Mouse (Mus musculus) heart, postnatal 14 days (tissue): Measurements from ENCODE around the gene Pgc. TPM values are rescaled to one million over a fixed set of nuclear protein-coding genes. Genes with fewer than 3 reads are reported as not detected.

Source experiments
- DNase-seq, 2 experiments: peaks; one replicate each; pipeline ENCODE4 v3.0.0; 2021 to 2022
- intact Hi-C: fragments of 180-260 bp; cut with DNase I; formaldehyde crosslinking; loops from one replicate; pipeline ENCODE4 v1.15.1; 2025
- total RNA-seq, 2 experiments: library from RNA; stranded (reverse); gene quantifications; 2 replicates each; pipeline ENCODE4 v1.2.3; 2021

Gene Pgc
- total RNA-seq, 2 experiments from 2014 or later, result not detected

DNA sequence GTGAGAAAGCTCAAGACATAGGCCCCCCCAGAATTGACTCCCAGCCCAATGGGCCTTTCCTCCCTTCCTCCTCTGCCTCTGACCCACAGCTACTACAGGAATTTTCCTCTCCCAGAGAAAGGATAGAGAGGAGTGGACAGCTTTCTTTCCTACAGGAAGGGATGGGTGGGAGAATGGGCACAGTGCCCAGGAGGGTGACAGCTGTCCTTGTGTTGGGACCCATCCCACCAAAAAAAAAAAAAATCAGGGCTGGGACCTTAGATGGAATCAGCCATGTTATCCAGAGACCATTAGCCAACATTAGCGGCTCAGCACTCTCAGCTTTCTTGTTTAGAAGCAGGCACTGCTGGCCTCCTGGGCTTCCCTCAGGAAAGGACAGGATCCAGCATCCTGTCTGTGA, 20.4 kb upstream of the Pgc start:
- intact Hi-C loops, result no loop called here
- DNase-seq, result peak in 1 of 2 experiments; percentile 12

DNA sequence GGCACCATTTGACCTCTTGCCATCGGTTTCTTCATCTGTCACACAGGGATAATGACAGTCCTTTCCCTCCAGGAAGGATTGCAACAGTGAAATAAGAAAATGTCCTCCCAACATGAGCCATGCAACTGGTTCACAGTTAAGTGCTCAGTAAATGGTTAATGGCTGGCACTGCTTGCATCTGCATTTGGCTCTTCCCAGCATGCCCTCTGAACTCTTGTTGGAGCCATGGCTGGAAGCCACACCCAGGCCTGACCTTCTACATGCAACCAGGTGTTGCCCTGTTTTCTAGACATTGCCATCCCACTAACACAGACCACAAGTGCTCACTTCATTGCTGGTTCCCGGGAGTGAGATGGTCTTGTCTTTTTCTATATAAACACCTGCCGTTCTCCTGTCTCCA, 18.7 kb upstream of the Pgc start:
- intact Hi-C loops, result no loop called here

DNA sequence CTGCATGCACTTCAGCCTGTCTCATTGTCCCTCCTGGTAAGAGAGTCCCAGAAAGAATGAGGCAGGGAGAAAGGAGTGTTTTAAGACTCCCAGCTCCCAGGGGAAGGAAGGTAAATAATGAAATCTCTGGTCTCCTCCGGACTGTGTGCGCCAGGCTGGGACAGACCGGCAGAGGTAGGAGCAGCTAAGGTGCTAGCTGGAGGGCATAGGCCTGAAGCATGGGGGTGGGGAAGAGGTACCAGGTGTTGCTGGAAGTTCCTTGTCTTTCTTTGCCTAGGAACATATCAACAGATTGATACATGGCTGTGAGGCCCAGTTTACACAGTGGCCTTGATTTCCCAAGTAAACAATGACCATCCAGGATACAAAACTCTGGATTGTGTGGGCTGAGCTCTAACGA, 17.7 kb upstream of the Pgc start:
- no peak for DNase-seq
- intact Hi-C loops, result no loop called here

More for the DNA sequence above, 18.7 kb upstream of the Pgc start:
- no peak for DNase-seq

DNA sequence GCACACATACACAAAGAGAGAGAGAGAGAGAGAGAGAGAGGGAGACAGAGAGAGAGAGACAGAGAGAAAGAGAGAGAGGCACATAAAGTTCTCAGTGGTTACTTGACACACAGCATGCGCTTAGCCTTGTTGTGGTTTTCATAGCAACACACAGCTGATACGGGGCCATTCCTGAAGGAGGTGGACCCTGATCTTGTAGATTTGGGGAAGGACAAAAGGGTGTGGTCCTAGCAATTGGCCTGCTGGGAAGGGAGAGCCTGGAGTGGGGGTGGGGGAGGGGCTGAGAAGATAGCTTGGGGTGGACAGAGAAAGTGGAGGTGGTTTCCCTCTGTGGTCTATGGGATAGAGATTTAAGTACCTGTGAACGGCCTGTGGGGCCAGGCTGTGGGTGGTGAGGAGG, 16.6 kb upstream of the Pgc start:
- DNase-seq, result no peak

DNA sequence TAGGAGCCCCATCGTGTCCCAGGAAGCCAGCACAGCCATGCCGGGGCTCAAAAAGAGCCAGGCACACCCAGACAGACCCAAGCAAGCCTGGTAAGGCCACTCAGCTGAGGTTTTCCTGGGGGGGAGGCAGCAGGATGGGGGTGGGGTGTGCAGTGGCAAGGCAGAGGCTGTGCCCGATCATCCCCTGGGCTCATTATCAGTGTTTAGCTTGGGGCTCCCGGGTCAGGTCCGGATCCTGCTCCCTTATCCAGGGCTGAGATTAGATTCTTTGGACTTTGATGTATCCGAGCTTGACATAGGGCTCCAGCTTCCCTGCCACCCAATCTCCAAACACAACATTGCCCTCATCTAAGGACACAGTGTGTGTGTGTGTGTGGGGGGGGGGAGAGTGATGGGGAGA, 14.8 kb upstream of the Pgc start:
- intact Hi-C loops, result no loop called here
- no peak for DNase-seq

More for the DNA sequence above, 16.6 kb upstream of the Pgc start:
- intact Hi-C loops, result no loop called here

DNA sequence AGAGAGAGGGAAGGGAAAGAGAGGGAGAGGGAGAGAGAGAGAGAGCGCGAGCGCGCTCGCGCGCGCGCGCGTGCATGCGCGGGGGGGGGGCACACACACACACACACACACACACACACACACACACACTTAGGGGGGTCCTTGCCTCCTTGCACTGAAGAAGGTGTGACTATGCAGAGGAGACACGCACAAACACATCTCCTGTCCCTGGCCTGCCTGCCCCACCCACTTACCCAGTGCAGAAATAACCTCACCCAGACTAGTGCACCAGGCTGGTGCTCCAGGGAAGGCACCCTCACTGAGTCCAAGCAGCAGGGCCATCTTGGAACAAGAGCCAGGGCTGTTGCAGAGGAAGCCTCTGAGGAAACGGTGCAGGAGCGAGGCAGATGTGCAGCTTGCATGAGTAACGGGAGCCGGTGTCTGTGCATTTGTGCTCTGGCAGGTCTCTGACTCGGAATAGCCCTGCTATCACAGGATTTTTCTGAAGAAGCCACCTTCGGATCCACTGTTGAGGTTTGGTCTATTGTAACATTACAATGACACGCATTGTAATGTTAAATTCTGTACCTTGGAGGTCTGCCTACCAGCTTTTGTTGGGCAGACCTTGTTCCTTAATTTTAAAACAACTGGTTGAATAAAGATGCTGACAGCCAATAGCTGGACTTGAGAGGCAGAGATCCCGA, 13.6 kb upstream of the Pgc start:
- no peak for DNase-seq
- intact Hi-C loops, result no loop called here

DNA sequence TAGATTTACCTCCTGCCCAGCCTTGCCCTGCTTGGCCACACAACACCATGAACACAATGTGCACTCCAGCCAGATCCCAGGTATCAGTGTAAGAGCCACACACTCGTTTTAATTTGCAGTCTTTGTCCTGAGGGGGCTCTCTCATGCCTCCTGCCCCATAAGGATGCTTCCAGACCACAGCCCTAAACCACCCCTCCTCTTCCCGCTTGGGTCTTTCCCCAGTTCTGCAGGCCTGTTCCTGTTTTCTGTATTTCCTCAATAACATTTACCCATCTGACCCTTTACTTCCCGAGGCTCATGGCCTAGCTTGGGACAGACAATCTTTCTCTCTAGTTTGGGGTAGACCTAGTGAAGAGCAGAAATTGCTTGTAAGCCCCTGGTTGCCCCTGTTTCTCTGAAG, 11.6 kb upstream of the Pgc start:
- DNase-seq, result no peak
- intact Hi-C loops, result no loop called here

DNA sequence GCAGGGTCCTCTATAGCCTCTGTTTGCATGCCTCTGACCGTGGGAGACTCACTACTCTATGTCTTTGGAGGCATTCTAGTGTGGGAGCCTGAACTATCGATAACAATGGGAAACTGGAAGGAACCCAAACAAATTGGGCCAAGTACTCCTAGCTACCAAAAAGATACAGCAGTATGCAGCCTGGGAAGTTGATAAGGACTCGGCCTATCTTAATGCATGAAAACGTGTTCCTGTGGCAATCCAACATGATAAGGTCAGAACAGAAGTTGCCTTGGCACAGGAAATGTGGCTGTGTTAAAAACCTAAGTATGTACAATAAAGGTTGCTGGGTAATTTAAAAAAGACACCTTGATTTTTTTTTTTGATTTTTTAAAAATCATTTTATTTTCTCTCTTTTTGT, 5.5 kb upstream of the Pgc start:
- intact Hi-C loops, result no loop called here
- DNase-seq, result no peak

DNA sequence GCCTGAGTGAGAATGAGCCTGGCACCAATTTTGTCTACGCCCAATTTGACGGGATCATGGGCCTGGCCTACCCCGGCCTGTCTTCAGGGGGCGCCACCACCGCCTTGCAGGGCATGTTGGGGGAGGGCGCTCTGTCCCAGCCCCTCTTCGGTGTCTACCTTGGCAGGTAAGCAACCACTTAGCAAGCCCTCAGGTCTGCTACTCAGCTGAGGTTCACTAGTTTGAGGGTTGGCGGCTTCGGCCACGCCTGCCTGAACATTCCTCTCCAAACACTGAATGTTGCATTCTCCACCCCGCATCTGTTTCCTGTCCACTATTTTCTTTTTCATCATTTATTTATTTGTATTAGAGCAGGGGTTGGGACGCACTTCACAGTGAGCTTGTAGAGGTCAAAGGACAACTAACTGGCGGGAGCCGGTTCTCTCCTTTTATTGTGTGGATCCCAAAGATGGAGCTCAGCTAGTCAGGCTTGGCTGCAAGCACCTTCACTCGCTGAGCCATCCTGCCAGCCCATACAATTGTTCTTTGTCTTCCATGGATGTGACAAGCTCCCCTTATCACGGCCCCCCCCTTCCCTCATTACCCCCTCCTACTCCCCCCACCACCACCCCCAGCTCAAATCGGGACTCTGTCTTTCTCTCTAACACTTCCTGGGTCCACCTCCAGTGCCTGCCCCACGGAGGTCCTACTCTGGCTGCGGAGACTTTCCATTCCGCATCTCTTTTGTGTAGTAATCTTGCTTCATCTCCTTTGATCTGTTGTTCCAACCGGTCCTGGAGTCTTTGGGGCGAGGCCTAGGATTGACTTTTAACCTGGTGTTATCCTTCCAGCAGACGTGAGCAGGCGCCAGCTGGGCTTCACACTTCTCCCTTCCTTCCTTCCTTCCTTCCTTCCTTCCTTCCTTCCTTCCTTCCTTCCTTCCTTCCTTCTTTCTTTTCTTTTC, 4.3 kb downstream of the Pgc start:
- intact Hi-C loops, result no loop called here
- DNase-seq, result no peak

DNA sequence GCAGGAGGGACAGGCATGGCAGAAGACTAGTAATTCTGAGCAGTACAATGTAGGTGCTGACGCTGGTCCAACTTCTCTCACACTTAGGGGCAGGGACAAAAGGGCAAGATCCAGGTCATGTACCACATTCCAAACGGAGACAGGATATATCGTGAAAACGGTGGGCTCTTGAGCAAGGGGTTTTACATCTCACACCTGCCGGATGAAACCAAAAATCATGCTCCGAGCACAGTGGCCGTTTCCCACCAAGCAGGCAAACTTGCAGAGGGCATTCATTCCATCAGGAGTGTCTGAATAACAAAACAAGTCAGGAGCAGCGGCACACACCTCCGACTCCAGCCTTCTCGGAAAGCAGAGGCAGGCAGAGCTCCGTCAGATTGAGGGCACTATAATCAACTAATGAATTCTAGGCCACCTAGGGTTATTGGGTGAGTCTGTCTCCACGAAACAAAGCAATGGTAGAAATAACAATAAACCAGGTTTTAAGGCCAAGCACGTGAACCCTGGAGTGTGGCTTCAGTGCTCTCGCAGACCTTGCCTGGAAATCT, 9.0 kb downstream of the Pgc start:
- intact Hi-C loops, result loop anchor here (2.0 kb wide), 1 partner anchor 39 kb away; no protein-coding TSS in a partner anchor
- no peak for DNase-seq

DNA sequence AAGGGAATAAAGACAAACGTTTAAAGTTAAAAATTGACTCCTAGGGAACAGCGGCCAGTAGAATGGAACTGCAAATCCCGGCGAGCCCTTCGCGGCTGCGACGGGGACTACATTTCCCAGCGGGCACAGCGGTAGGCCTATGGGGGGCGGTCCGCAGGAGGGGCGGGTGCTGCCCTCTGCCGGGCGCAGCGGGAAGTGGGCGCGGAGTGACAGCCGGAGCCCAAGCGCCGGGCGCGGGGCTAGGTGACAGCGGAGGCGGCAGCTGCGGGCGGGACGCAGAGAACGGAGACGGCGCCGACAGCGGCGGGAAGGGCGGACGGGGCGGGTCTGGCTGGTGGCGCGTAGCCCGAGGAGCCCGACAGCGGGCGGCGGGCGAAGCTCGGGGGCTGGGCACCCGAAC, 10.2 kb downstream of the Pgc start, which contains the start of gene Tfeb:
Gene Tfeb, plus strand, starts transcription at position 175 of the 400 bp plus-strand sequence.
- intact Hi-C loops, result no loop called here
- peak; percentile 99 to 100 for DNase-seq

DNA sequence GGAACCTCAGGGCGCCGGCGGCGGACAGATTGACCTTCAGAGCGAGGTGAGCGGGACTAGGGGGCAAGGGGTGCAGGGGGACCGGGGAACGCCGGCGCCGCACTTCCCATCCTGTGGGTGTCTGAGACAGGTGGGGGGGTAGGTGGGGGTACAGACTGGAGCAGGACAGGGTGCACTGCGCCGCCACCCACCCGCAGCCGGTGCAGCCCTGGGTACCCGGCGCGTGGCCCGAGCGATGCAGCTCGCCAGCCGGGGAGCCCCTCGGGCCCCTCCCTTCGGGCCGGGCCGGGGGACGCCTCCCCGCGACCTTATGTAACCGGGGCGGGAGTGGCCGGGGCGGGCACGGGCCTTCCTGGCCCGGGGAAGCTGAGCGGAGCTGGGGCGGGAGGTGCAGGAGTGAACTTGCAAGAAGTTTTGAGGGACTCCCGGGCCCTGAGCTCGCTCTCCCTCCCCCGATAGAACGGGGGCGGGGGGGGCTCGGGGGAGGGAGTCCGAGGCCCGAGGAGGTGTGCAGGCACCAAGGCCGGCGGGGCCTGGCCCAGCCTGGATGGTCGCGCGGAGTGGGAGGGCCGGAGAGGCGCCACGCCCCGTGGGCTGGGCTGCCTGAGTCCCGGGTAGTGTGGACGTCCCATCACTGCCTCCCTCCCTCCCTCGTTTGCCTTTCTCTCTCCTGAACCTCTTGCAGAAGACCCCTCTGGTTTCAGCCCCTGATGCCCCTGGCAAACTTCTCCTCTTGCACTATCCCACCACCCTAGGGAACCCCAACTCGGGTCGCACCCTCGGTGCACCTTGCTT, 10.8 kb downstream of the Pgc start:
- intact Hi-C loops, result loop anchor here (2.0 kb wide), 1 partner anchor 19 kb away; no protein-coding TSS in a partner anchor

DNA sequence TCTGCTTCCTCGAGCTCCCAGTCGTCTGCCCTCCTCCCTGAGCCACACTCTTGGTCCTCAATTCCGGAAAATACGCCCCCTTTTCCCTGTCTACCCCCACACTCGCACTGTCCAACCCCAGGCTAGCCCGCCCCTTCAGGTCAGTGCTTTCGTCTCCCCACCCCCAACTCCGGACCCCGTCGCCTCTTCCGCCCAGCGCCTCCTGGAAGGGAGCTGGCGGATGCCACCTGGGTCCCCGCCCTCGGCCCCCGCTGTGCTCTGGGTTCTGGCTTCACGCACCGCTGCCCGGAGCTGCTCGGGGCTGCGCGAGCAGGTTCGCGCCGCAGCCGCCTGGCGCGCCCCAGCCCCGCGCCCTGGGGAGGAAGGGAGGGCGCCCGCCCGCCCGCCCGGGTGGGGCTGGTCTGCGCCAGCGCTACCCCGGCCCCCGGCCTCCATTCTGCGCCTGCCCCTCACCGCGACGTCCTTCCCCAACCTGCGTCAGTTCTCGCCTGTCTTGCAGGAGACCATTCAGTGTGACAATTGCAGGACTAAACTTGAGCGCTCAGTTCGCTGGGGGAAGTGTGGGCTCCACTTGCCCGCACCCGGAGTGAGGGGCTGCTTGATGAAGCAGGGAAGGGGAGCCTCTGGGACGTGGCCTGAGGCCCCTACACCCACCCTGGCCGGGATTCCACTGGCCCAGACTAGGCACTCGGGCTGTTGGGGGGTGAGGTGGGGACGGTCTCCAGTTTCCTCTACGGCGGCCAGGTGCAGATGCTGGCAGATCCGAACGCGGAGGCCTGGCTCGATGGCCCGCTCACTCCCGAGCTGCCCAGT, 11.6 kb downstream of the Pgc start:
- intact Hi-C loops, result loop anchor here (2.0 kb wide), 1 partner anchor 19 kb away; no protein-coding TSS in a partner anchor
- DNase-seq, result peak; percentile 57 to 65

More for the DNA sequence above, 10.8 kb downstream of the Pgc start:
- DNase-seq, result peak; percentile 91 to 93

DNA sequence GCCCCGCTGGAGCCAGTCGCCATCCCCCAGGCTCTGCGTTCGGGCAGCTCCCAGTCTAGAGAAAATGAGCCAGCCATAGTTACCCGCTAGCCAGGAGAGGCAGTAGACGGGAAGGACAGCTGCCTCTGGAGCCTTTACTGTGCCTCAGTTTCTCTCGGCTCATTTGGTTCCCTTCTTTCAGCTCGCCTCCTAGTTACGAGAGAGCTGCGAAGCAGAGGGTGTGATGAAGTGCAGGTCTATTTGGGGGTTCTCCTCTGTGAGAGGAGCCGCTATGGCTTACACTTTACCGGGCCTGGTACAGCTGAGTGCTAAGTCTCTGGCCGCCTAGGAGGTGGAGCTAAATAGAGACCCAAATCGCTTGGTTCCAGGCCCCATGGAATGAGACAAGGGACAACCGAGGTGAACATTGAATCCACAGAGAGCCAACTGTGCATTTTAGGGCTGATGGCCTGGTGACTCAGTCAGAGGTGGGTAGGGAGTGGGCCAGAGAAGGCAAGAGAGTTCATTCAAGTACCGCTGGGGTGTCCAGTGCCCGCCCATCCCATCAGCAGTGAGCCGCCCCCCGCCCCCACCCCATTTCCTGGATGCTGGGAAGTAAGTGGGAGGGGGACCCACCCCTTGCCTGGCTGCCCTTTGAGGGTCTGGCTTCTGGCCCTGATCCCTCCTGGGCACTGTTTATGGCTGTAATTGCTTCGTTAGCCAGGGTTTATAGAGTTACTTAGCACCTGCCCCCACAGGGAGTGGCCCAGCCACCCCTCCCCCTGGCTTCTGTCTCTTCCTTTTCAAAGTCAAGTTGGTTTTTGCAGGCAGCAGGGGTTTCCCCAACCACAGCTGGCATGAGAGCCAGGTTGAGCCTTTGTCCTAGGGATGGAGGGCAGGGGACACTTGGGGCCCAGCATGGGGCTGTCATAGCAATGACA, 12.5 kb downstream of the Pgc start:
- DNase-seq, result no peak
- intact Hi-C loops, result loop anchor here (2.0 kb wide), 1 partner anchor 18 kb away; no protein-coding TSS in a partner anchor

DNA sequence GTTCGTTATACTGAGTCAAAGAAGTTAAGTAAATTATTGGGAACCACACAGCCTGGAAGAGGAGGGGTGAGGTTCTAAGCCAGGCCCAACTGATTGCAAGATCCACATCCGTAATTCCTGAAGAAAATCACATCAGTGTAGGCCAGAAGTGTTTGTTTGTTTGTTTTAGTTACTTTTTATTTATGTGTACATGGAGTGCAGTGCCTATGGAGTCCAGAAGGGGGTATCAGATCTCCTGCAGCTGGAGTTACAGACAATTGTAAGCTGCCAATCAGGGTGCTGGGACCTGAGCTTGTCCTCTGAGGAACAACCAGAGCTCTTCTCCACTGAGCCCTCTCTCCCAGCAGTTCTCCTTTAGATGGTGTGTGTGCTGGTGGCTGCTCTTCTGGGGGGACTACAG, 13.5 kb downstream of the Pgc start:
- intact Hi-C loops, result loop anchor here (5.0 kb wide), 1 partner anchor 52 kb away; no protein-coding TSS in a partner anchor
- no peak for DNase-seq

DNA sequence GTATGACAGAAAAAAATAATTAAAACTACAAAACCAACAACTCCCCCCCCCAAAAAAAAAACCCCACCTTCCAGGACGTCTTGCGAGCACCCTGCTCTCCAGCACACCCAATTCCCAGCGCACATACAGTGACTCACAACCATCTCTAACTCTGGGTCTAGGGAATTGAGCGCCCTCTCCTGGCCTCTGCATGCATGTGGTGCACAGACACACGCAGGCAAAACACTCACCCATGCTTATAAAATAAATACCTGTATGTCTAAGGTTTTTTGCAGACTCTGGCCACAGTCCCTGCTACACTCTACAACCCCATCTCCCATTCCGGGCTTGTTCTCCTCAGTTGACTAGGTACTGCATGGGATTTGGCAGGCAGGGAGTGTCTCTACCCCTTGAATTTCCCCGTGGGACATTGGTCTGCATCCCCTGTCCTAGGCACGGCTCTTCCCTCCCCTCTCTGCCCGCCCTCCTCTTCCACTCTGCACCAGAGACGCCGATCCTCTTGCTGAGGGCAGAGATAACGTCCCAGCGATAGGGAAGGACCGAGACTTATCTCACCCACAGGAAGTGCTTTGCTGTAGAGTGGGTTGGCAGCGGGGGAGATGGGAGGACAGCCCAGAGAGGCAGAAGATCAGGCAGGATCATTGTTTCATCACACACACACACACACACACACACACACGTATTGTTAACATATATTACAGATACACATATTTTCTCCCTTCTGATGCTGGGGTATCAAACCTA, 16.5 kb downstream of the Pgc start:
- peak in 1 of 2 experiments; percentile 36 for DNase-seq
- intact Hi-C loops, result loop anchor here (5.0 kb wide), 1 partner anchor 49 kb away; no protein-coding TSS in a partner anchor

DNA sequence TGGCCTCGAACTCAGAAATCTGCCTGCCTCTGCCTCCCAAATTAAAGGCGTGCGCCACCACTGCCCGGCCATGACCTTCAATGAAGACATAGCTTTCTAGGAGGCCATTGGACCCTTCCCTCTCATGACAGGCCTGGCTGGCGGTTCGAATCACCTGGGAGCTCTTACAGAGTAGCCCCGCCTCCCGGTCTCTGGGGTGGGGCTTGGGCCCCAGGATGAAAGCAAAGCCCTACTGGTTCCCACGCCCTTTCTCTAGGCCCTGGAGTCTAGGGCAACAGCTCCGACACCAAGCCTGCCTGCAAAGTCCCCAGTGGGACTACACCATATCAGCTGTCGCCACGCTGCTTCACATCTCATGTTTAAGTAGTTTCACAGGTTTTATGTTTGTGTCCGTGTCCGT, 17.4 kb downstream of the Pgc start:
- no peak for DNase-seq
- intact Hi-C loops, result loop anchor here (5.0 kb wide), 1 partner anchor 48 kb away; no protein-coding TSS in a partner anchor
